Mouse (Mus musculus) stomach, embryonic 16.5 days (tissue): ENCODE results near the gene Arfgef2. TPM values are rescaled to one million over a fixed set of nuclear protein-coding genes. Genes with fewer than 3 reads are reported as not detected.

Experiments
- ATAC-seq: fragments of 200-750 bp; cut with Nextera tagmentation; 2 replicates; pipeline ENCODE4 v1.8.0; 2017; ENCODE audit warnings: moderate number of reproducible peaks, moderate TSS enrichment; ENCODE audit not compliant: insufficient read depth, low FRiP score
- H3K27ac ChIP-seq: fragments of 300-500 bp; sonication (generic); 2 replicates; pipeline ENCODE4 v1.5.1; 2014; ENCODE audit warnings: low read length
- H3K27me3 ChIP-seq: fragments of 300-500 bp; sonication (generic); 2 replicates; pipeline ENCODE4 v1.6.1; 2014; ENCODE audit warnings: low read length, control low read depth, mixed read lengths; ENCODE audit not compliant: control insufficient read depth, insufficient read depth
- H3K36me3 ChIP-seq: fragments of 300-500 bp; sonication (generic); 2 replicates; pipeline ENCODE4 v1.6.1; 2014; ENCODE audit warnings: low read length; ENCODE audit not compliant: control insufficient read depth, insufficient read depth
- H3K4me1 ChIP-seq: fragments of 300-500 bp; sonication (generic); 2 replicates; pipeline ENCODE4 v1.6.1; 2014; ENCODE audit warnings: low read length, control low read depth, mixed read lengths; ENCODE audit not compliant: control insufficient read depth, insufficient read depth
- H3K4me2 ChIP-seq: fragments of 300-500 bp; sonication (generic); 2 replicates; pipeline ENCODE4 v1.6.1; 2014; ENCODE audit warnings: low read depth, low read length, mixed read lengths
- H3K4me3 ChIP-seq: fragments of 300-500 bp; sonication (generic); replicated peaks from 2 replicates; pipeline ENCODE4 v1.5.1; 2014; ENCODE audit warnings: mild to moderate bottlenecking, low read length
- H3K9ac ChIP-seq: fragments of 300-500 bp; sonication (generic); 2 replicates; pipeline ENCODE4 v1.6.1; 2014; ENCODE audit warnings: low read length
- H3K9me3 ChIP-seq: fragments of 300-500 bp; sonication (generic); replicated peaks from 2 replicates; pipeline ENCODE4 v1.6.1; 2016; ENCODE audit warnings: low read length, control low read depth; ENCODE audit not compliant: control insufficient read depth
- WGBS: fragments of 180-500 bp; shearing (Covaris S2); extraction: QIAGEN DNeasy Blood & Tissue Kit; methylation state at CpG from one replicate; pipeline ENCODE4 v1.1.7; 2014; 5-methylcytosine and 5-hydroxymethylcytosine counted together
- polyA plus RNA-seq: library from polyadenylated mRNA; unstranded; fragments of >200 nt; fragmentation: Nextera tagmentation; extraction: Ambion mirVana; gene quantifications from 2 replicates; pipeline ENCODE4 v1.2.1, GENCODE M21; 2015

Gene Arfgef2
- polyA plus RNA-seq, 1 experiment from 2014 or later: 6.5 TPM

- WGBS: 85% methylated on average over 7 of the region's 7 CpGs
- no peak overlapping the region for H3K27ac ChIP-seq
- no peaks in the 10 kb centered on the region for H3K27me3 ChIP-seq
- no peak overlapping the region for H3K4me2 ChIP-seq
- no peak for ATAC-seq
- no peak overlapping the region for H3K4me3 ChIP-seq
- H3K4me1 ChIP-seq: no peaks in the 10 kb centered on the region
- no peak overlapping the region for H3K9ac ChIP-seq
- H3K36me3 ChIP-seq: no peaks in the 10 kb centered on the region
- H3K9me3 ChIP-seq: no peaks in the 10 kb centered on the region
Observed at GRCm38 (mm10) chr2:166800473-166800857, 4.9 kb upstream of the Arfgef2 start.

GRCm38 (mm10) chr2:166801436-166801835 lies 4.0 kb upstream of the Arfgef2 start:
- Histone ChIP-seq H3K4me3 (no peak overlapping the region), H3K9ac (no peak overlapping the region), H3K36me3 (no peaks in the 10 kb centered on the region), H3K4me1 (peaks cover 3% of the 10 kb centered on the region), H3K4me2 (no peak overlapping the region), H3K27ac (no peak overlapping the region), H3K9me3 (no peaks in the 10 kb centered on the region), H3K27me3 (no peaks in the 10 kb centered on the region)
- no peak for ATAC-seq
- WGBS: 73% methylated on average over 2 of the region's 2 CpGs

- Histone ChIP-seq H3K27ac (no peak overlapping the region), H3K4me1 (peaks cover 8% of the 10 kb centered on the region), H3K4me2 (no peak overlapping the region), H3K36me3 (no peaks in the 10 kb centered on the region), H3K9ac (no peak overlapping the region), H3K27me3 (no peaks in the 10 kb centered on the region), H3K9me3 (no peaks in the 10 kb centered on the region), H3K4me3 (no peak overlapping the region)
- 78% methylated on average over 3 of the region's 3 CpGs for WGBS
- no peak for ATAC-seq
Observed at GRCm38 (mm10) chr2:166803298-166803697, 2.1 kb upstream of the Arfgef2 start.

- no peak for ATAC-seq
Observed at GRCm38 (mm10) chr2:166806173-166806705, 851 bp downstream of the Arfgef2 start.

GRCm38 (mm10) chr2:166806813-166807212 lies 1.4 kb downstream of the Arfgef2 start:
- no peaks in the 10 kb centered on the region for H3K36me3 ChIP-seq
- H3K4me1 ChIP-seq: peaks cover 8% of the 10 kb centered on the region
- no peaks in the 10 kb centered on the region for H3K9me3 ChIP-seq
- no peak overlapping the region; the same call in 1 of the 2 replicates for H3K9ac ChIP-seq
- H3K4me3 ChIP-seq: peak overlapping the region; percentile 91
- no peaks in the 10 kb centered on the region for H3K27me3 ChIP-seq
- H3K27ac ChIP-seq: no peak overlapping the region
- 72% methylated on average over 6 of the region's 6 CpGs for WGBS
- no peak for ATAC-seq
- H3K4me2 ChIP-seq: peak overlapping the region; percentile 61

More at GRCm38 (mm10) chr2:166806173-166806705, 851 bp downstream of the Arfgef2 start:
- H3K4me3 ChIP-seq: peak overlapping the region; percentile 91
- H3K27me3 ChIP-seq: no peaks in the 10 kb centered on the region
- H3K4me2 ChIP-seq: peak overlapping the region; percentile 61
- H3K9ac ChIP-seq: peak overlapping the region; percentile 94
- H3K4me1 ChIP-seq: peaks cover 8% of the 10 kb centered on the region
- H3K36me3 ChIP-seq: no peaks in the 10 kb centered on the region
- WGBS: 15% methylated on average over 14 of the region's 14 CpGs
- no peaks in the 10 kb centered on the region for H3K9me3 ChIP-seq
- peak overlapping the region; percentile 84 for H3K27ac ChIP-seq

GRCm38 (mm10) chr2:166809499-166809898 lies 4.1 kb downstream of the Arfgef2 start:
- Histone ChIP-seq H3K27me3 (no peaks in the 10 kb centered on the region), H3K4me3 (no peak overlapping the region), H3K27ac (no peak overlapping the region), H3K4me1 (peaks cover 8% of the 10 kb centered on the region), H3K9ac (no peak overlapping the region), H3K4me2 (no peak overlapping the region), H3K36me3 (no peaks in the 10 kb centered on the region), H3K9me3 (no peaks in the 10 kb centered on the region)
- 83% methylated on average over 5 of the region's 5 CpGs for WGBS
- ATAC-seq: no peak

GRCm38 (mm10) chr2:166810821-166811220 lies 5.4 kb downstream of the Arfgef2 start:
- Histone ChIP-seq H3K27ac (no peak overlapping the region), H3K36me3 (no peaks in the 10 kb centered on the region), H3K9me3 (no peaks in the 10 kb centered on the region), H3K4me1 (peaks cover 8% of the 10 kb centered on the region), H3K27me3 (no peaks in the 10 kb centered on the region), H3K9ac (no peak overlapping the region), H3K4me3 (no peak overlapping the region), H3K4me2 (no peak overlapping the region)
- no peak for ATAC-seq
- WGBS: 88% methylated on average over 10 of the region's 10 CpGs

- no peak overlapping the region for H3K9ac ChIP-seq
- no peaks in the 10 kb centered on the region; the same call in 1 of the 2 replicates for H3K9me3 ChIP-seq
- H3K27ac ChIP-seq: no peak overlapping the region
- H3K36me3 ChIP-seq: no peaks in the 10 kb centered on the region
- no peak overlapping the region for H3K4me2 ChIP-seq
- no peak overlapping the region for H3K4me3 ChIP-seq
- H3K27me3 ChIP-seq: no peaks in the 10 kb centered on the region
- 0 out of 2 replicates have a peak, but pooled peaks cover 7% of the 10 kb centered on the region for H3K4me1 ChIP-seq
- ATAC-seq: no peak
- 79% methylated on average over 9 of the region's 9 CpGs for WGBS
Observed at GRCm38 (mm10) chr2:166818463-166819143, 13.2 kb downstream of the Arfgef2 start.

GRCm38 (mm10) chr2:166819849-166820248 lies 14.5 kb downstream of the Arfgef2 start:
- no peak overlapping the region for H3K9ac ChIP-seq
- no peaks in the 10 kb centered on the region for H3K27me3 ChIP-seq
- H3K4me2 ChIP-seq: no peak overlapping the region
- H3K27ac ChIP-seq: no peak overlapping the region
- 77% methylated on average over 8 of the region's 8 CpGs for WGBS
- ATAC-seq: no peak
- 0 out of 2 replicates have a peak, but pooled peaks cover 7% of the 10 kb centered on the region for H3K4me1 ChIP-seq
- H3K36me3 ChIP-seq: no peaks in the 10 kb centered on the region
- H3K9me3 ChIP-seq: no peaks in the 10 kb centered on the region; the same call in 1 of the 2 replicates
- H3K4me3 ChIP-seq: no peak overlapping the region
